Mouse (Mus musculus) embryonic fibroblast, embryonic 13.5 days (primary cell): Measurements from ENCODE around the gene Arhgdig. TPM values are rescaled to one million over a fixed set of nuclear protein-coding genes. Genes with fewer than 3 reads are reported as not detected.
"Not testable (repeated sequence)": the region's sequence is repeated elsewhere in the genome, so short reads cannot be mapped to it uniquely, and the experiment has no call there.

Experiments used
- H3K27ac ChIP-seq: 2 replicates; pipeline ENCODE4 v1.5.1; 2012; ENCODE audit warnings: low read length, control low read depth, inconsistent platforms; ENCODE audit not compliant: insufficient read depth
- H3K4me1 ChIP-seq: 2 replicates; pipeline ENCODE4 v1.6.1; 2011; ENCODE audit warnings: low read length; ENCODE audit not compliant: control insufficient read depth, insufficient read depth
- H3K4me3 ChIP-seq: 2 replicates; pipeline ENCODE4 v1.5.1; 2011; ENCODE audit warnings: mild to moderate bottlenecking, control low read depth, low read length; ENCODE audit not compliant: insufficient read depth
- CTCF ChIP-seq: IDR thresholded peaks from 2 replicates; pipeline ENCODE4 v1.5.1; 2011; ENCODE audit warnings: mild to moderate bottlenecking, control low read depth, low read length, moderate library complexity, borderline replicate concordance; ENCODE audit not compliant: insufficient read depth
- POLR2A ChIP-seq: IDR thresholded peaks from 2 replicates; pipeline ENCODE4 v1.6.1; 2011; ENCODE audit warnings: low read depth, mild to moderate bottlenecking, control low read depth, low read length, moderate library complexity
- polyA plus RNA-seq: library from polyadenylated mRNA; stranded (reverse); fragments of >200 nt; gene quantifications from 2 replicates; pipeline ENCODE4 v1.2.4, GENCODE M21; 2011; ENCODE audit warnings: low read depth; ENCODE audit not compliant: missing spikeins, insufficient read length

The Arhgdig gene
- polyA plus RNA-seq, 1 experiment, result 5.8 TPM

DNA sequence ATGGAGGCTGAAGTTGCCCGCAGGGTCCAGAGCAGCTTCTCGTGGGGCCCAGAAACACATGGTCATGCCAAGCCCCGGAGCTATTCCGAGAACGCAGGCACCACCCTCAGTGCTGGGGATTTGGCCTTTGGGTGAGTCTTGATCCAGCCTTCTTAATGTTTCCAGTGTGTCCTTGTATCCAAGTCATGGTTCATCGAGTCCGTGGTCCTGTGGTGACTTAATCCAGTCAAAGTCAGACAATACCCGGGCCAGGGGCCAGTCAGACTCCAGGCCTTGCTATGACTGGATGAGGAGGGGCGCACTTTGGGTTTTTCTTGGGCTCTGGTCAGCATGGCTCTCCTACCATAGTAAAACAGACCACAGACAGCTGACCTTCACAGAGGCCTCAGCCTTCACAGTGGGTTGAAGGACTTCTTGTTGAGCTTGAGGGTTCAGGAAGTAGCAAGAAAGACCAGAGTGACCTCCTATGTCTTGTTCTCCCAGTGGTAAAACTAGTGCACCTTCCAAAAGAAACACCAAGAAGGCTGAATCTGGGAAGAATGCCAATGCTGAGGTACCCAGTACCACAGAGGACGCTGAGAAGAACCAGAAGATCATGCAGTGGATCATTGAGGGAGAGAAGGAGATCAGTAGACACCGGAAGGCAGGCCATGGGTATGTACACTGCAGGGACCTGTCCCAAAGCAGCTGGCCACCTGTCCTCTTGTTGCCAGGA is 19.3 kb downstream of the Arhgdig start:
- Histone ChIP-seq H3K4me3 (no peak overlapping the region), H3K4me1 (no peaks in the 10 kb centered on the region)
- no peak for TF ChIP-seq POLR2A
- no peak for TF ChIP-seq CTCF

DNA sequence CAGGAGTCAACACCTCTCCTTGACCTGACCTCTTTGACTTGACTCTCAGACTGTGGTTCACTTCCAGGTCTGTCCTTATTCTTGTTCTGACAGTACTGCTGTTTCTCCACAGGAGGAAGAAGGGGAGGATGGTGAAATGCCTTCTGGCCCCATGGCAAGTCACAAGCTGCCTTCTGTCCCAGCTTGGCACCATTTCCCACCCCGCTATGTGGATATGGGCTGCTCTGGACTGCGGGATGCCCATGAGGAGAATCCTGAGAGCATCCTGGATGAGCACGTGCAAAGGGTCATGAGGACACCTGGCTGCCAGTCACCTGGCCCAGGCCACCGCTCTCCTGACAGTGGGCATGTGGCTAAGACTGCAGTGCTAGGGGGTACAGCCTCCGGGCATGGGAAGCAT is 20.0 kb downstream of the Arhgdig start:
- Histone ChIP-seq H3K4me3 (no peak overlapping the region), H3K4me1 (no peaks in the 10 kb centered on the region), H3K27ac (no peak overlapping the region)
- no peak for TF ChIP-seq CTCF
- TF ChIP-seq POLR2A, result no peak

More for the DNA sequence above, 19.3 kb downstream of the Arhgdig start:
- no peak overlapping the region for H3K27ac ChIP-seq

DNA sequence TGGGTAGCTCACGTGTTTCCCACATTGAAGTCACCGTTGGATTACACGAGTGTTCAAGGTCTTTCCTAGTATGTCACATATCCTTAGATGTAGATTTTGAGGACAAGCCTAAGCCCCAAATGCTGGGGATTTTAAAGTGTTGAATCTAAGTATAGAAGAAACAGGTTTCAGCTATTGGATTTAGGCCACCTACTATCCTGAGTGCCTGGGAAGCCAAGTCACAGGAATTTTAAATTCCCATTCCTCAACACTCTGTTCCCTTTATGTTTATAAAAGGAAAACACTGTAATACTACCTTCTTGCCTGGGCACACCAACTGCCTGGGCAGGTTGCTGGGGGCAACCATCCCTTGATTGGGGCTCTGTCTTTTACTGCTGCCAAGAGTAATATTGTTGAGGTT is 26.4 kb downstream of the Arhgdig start:
- H3K4me1 ChIP-seq, result no peaks in the 10 kb centered on the region
- no peak overlapping the region for H3K4me3 ChIP-seq
- TF ChIP-seq CTCF (no peak), POLR2A (no peak)
- no peak overlapping the region for H3K27ac ChIP-seq

DNA sequence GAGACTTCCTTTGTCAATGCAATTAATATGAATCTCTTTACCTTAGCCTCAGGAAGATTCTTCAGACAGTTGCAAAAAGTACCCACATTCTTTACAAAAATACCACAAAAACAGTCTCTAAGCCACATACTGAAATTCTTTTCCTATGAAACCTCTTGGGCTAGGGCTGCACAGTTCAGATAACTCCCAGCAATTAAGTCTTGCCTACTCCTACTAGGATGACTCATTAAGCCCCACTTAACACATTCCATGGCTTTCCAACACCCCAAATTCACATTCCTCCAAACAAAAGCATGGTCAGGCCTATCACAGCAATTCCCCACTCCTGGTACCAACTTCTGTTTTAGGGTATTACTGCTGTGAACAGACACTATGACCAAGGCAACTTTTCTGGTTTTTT is 29.0 kb downstream of the Arhgdig start:
- peak overlapping the region; percentile 79; the same call in 1 of the 2 replicates for H3K27ac ChIP-seq
- H3K4me1 ChIP-seq, result no peaks in the 10 kb centered on the region
- no peak overlapping the region for H3K4me3 ChIP-seq
- TF ChIP-seq CTCF, result no peak

DNA sequence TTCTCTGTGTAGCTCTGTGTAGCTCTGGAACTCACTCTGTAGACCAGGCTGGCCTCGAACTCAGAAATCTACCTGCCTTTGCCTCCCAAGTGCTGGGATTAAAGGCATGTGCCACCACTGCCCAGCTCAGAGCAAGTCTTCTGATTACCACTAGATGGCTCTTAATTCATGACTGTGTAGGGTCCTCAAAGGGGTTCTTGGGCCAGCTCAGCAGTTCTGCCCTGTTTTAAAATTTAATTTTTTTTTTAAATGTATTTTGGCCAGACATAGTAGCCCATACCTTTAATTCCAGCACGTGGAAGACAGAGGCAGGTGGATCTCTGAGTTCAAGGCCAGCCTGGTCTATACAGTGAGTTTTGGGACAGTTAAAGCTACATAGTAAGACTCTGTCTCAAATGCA is 32.3 kb downstream of the Arhgdig start:
- not testable (repeated sequence) for H3K27ac ChIP-seq, H3K4me3 ChIP-seq, H3K4me1 ChIP-seq

DNA sequence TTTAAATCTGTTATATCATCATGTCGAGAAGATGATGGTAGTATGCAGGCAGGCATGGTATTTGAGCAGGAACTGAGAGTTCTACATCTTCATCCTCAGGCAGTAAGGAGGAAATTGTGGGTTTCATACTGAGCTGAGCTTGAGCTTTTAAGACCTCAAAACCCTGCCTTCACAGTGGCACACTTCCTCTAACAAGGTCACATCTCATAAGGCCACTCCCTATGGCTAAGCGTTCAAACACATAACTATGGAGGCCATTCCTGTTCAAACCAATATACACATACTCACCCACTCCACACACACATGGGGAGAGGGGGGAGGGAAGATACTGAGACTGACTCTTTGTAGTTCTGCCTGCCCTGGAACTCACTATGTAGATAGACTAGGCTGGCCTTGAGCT is 39.5 kb downstream of the Arhgdig start:
- Histone ChIP-seq H3K27ac (no peak overlapping the region), H3K4me3 (no peak overlapping the region), H3K4me1 (no peaks in the 10 kb centered on the region)
- TF ChIP-seq CTCF, result no peak
- TF ChIP-seq POLR2A, result no peak

DNA sequence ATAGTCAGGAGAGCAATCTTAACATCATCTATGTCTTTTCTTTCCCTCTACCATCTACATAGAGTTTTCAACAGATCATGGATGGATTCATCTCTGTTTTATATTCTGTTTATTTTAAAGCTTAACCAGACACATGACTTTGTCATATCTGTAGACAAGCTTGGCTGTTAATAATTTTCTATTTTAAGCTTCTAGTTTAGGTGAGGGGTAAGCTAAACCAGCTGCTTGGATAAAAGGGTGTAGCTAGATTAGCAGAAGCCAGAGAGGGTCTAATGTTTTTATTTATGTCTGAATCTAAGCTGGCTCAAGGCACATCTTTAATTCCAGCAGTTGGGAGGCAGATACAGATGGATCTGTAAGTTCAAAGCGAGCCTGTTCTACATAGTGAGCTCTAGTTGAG is 44.9 kb downstream of the Arhgdig start:
- TF ChIP-seq CTCF (no peak), POLR2A (no peak)
- Histone ChIP-seq H3K4me1 (no peaks in the 10 kb centered on the region), H3K4me3 (no peak overlapping the region), H3K27ac (no peak overlapping the region)

DNA sequence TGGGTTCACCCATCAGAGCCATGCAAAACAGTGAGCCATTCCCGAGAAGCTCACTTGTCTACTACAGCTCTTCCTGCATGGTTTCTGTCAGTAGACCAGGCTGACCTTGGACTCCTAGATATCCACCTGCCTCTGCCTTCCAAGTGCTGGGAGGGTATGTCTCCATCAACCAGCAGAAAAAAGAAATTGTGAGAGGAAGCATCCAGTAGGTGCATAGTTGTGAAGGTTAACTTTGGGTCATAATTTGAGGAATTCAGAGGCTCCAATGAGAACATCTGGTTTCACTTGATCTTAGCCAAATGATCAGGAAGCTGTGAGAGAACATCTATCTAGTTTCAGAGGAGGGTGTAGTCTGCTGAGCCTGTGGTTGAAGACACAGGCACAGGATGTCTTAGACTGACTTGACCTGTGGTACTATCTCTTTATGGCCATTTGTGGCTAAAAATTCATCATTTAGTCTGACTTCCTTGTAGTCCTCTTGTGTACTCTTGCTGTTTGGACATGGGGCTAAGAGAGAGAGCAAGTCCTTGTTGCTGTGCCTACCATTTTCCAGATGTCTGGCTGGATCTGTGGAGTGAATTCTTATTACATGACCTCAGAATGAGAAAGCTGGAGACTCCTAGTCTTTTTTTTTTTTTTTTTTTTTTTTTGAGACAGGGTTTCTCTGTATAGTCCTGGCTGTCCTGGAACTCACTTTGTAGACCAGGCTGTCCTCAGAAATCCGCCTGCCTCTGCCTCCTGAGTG is 55.5 kb downstream of the Arhgdig start:
- H3K4me3 ChIP-seq, result no peak overlapping the region
- TF ChIP-seq POLR2A (no peak), CTCF (no peak)
- peaks cover 7% of the 10 kb centered on the region; the same call in 1 of the 2 replicates for H3K4me1 ChIP-seq
- peak overlapping the region; percentile 93 for H3K27ac ChIP-seq

Other genes with a start within 250 kb of the Arhgdig start
- 10.1 and 10.9 TPM in 2 replicates for gene Capn15, start 222.0 kb downstream of the Arhgdig start, polyA plus RNA-seq
- gene Rab11fip3, start 138.2 kb downstream of the Arhgdig start, polyA plus RNA-seq, result 20.7 and 22.6 TPM in 2 replicates
- 28.2 and 30.9 TPM in 2 replicates for gene Decr2, start 117.4 kb downstream of the Arhgdig start, polyA plus RNA-seq
- gene Nme4, start 112.2 kb downstream of the Arhgdig start, polyA plus RNA-seq, result 47.9 and 50.4 TPM in 2 replicates
- gene Tmem8, start 94.5 kb downstream of the Arhgdig start, polyA plus RNA-seq, result 0.48 and 1.0 TPM in 2 replicates
- gene Mrpl28, start 84.3 kb downstream of the Arhgdig start, polyA plus RNA-seq, result 38.7 and 41.0 TPM in 2 replicates
- gene Axin1, start 69.1 kb downstream of the Arhgdig start, polyA plus RNA-seq, result 34.4 and 50.5 TPM in 2 replicates
- not detected in 2 replicates for gene Pdia2, start 8.7 kb downstream of the Arhgdig start, polyA plus RNA-seq
- 2.2 and 2.8 TPM in 2 replicates for gene Rgs11, start 4.8 kb downstream of the Arhgdig start, polyA plus RNA-seq
- gene Fam234a, start 36.5 kb upstream of the Arhgdig start, polyA plus RNA-seq, result 47.2 and 57.3 TPM in 2 replicates
- 44.1 and 45.0 TPM in 2 replicates for gene Luc7l, start 45.1 kb upstream of the Arhgdig start, polyA plus RNA-seq
- gene Neurl1b, start 207.0 kb upstream of the Arhgdig start, polyA plus RNA-seq, result 1.2 and 2.4 TPM in 2 replicates